Mouse (Mus musculus): ENCODE measurements at regions not wholly inside any gene's neighbourhood (a gene's known extent, or its start where the extent isn't known, plus 50 kb on each side); places are given as distances from the start of the nearest gene placed in this dataset.
A peak's percentile ranks its signal among the peaks of the same experiment; 100 is the strongest.

DNA sequence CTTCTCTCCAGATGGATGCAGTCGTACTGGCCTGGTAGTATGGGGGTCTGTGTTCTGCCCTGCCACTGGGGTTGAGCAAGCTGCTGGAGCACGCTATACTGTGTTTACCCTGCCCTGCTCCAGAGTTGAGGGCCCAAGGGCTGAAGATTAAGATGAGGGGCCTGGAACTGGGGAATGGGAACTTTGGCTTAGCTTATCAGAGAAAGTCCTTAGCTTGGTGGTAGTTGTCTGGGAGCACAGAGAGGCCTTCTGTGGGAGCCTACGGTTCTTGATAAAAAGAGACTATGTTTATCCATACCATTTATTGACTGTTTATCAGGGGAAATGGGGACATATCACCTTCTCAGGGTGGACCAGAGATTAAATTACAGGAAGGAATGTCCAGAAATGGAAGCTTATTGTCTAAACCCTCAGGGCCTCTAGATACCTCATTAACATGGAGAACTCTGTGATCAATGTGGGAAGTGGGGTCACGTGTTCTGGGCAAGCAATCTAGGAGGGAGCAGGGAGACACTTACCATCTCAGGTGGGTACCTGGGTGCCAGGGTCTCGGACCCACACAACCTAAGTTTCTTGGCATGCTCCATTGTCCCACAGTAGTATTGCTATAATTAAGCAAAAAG, 58.7 kb downstream of the Mycn start:
- no peak for DNase-seq

GRCm38 (mm10) chr12:12878031-12878430, 63.7 kb downstream of the Mycn start:
- DNase-seq: no peak

- peak; percentile 16 to 41 for DNase-seq
Measured at GRCm38 (mm10) chr12:12877539-12877938, 64.2 kb downstream of the Mycn start.

GRCm38 (mm10) chr12:12875976-12876745, 65.6 kb downstream of the Mycn start:
- DNase-seq: no peak

GRCm38 (mm10) chr12:12873551-12873950, 68.2 kb downstream of the Mycn start:
- DNase-seq: peak in 1 of 2 experiments; percentile 19

GRCm38 (mm10) chr12:12872974-12873373, 68.7 kb downstream of the Mycn start:
- peak in 1 of 2 experiments; percentile 13 for DNase-seq

DNA sequence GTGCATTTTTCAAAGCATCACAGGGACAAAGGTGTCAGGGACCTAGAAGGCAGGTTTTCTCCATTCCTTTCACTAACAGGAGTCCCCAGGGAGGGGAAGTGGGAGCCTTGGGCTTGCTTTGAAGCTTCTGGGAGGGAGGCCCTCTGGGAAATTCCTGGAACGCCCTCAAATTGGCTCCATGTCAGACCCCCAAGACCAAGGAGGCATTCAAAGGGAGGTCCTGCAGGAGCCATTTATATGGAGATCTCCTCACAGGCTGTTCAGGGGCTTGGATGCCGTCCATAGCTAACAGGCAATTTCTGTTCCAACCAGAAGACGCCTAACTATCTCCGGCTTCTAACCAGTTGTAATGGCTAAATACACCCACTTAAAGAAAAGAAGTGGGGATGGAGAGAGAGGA, 70.4 kb downstream of the Mycn start:
- peak in 1 of 2 experiments; percentile 7 for DNase-seq

GRCm38 (mm10) chr12:12866590-12866989, 75.1 kb downstream of the Mycn start:
- no peak for DNase-seq

DNA sequence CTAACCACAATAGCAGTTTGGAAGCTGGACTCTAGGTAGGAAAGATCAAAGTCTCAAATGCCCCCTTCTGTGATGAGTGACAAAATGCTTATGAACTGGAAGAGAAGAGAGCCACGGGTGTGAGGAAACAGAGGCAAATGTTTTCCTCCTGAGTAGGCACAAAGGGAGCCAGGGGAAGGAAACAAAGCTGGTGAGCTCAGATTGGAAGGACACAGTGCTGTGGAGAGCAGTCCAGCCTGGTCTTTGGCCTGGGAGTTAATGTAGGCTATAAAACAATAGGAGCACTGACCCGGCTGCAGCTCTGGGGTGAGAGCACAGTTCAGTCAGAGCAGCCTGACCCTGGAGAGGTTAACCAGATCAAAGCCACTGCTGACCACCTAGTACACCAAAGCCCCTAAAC, 91.0 kb downstream of the Mycn start:
- DNase-seq: no peak

GRCm38 (mm10) chr12:12846716-12847115, 95.0 kb downstream of the Mycn start:
- no peak for DNase-seq

- peak; percentile 14 to 25 for DNase-seq
Measured at GRCm38 (mm10) chr12:12842247-12842957, 99.3 kb downstream of the Mycn start.

DNA sequence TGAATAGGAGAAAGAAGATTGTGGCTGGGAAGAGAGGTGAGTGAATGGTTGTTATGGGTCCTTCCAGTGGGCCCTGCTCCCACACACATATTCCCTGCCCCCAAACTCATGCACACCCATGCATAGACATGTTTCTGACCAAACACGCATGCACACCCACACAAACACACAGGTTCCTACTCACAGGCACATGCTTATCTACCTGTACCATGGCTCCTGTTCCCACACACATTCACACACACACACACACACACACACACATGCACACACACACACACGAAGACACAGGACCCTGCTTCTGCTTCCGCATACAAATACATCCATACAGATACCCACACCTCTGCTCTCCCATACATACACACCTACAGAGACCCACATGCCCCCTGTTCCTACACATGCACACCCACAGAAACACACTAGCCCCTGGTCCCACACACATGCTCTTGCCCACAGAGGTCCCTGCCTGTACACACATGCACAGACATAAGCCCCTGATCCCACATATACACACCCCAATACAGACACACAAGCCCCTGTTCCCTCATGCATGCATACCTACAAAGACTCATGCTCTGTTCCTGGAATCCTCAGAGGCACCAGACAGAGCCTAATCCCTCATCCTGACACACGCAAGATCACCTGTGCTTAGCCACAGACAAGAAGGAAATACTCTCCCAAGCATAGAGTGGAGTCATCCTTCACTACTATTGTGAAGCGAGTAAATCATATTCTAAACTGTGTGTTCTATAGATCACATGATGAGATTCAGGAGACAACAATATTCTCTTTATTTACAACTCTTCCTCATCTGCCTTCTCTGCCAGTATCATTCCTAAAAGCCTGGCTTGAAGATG, 100.1 kb downstream of the Mycn start:
- DNase-seq: peak in 1 of 2 experiments; percentile 1

- peak; percentile 58 to 71 for DNase-seq
Measured at GRCm38 (mm10) chr12:12840661-12841384, 100.9 kb downstream of the Mycn start.

- no peak for DNase-seq
Measured at GRCm38 (mm10) chr12:12837775-12838174, 103.9 kb downstream of the Mycn start.

- no peak for DNase-seq
Measured at GRCm38 (mm10) chr12:12827821-12828641, 113.7 kb downstream of the Mycn start.

DNA sequence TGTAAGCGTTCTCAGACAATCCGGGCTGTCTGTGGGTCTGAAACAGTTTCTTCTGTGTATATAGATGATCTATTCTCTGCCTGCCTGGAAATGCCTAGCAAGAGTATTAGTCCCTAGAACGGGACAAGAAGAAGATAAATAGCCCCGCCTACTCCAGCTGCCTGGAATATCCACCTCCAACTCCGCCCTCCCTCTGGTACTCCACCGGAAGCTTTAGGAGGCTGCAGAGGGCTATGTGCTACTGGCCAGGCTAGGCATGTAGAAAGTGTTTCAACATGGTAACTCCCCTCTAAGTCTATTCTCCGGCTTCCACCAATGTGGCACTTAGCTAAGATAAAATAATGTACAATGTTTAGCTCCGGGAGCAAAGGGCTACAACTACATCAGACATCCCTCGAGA, 114.3 kb downstream of the Mycn start:
- DNase-seq: no peak

DNA sequence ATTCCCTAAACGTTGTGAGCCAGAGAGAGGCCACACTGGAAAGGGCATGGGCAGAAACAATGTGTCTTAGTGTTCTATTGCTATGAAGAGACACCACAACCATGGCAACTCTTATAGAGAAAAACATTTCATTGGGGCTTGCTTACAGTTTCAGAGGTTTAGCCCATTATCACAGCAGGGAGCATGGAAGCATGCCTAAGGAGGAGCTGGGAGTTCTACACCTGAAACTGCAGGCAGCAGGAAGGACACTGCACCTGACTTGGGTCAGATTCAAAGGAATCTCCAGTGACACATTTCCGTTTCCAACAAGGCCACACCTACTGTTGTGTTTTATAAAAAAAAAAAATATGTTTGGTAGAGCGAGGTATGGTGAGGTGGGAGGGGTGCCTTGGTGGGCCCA, 115.3 kb downstream of the Mycn start:
- no peak for DNase-seq

DNA sequence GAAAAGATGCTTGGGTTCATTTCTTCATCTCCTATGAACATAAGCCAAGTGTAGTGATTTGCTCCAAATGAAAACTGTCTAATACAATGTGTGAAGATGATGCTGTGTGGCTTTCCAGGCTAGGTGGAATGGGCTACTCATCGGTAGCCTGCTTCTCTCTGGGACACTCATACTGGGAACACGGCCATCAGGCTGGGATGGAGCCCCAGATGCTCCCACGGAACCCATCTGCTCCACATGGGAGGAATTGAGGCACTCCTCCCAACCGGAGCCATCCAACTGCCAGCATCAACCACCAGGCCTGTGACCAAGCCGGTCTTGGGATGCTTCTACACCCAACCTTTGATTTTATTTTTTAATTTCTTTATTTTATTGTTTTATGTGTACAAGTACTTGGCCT, 115.9 kb downstream of the Mycn start:
- no peak for DNase-seq

DNA sequence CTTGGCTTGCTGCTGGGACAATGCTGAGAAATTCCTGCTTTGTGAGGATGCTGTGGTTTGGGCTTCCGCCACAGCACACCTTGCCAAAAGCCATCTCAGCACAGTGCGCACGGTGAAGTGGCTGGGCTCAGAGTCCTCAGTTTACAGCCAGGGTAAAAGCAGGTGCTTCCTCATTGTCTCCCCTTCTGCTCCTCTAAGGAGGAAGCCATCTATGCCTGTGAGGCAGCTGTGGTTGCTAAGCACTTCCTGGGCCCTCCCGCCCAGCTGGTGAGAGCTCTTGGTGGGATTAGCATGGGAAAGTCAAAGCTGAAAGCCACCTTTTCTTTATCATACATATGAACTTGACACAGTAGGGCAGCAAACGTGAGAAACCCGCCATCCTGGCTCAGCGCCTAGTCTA, 120.2 kb downstream of the Mycn start:
- DNase-seq: no peak

DNA sequence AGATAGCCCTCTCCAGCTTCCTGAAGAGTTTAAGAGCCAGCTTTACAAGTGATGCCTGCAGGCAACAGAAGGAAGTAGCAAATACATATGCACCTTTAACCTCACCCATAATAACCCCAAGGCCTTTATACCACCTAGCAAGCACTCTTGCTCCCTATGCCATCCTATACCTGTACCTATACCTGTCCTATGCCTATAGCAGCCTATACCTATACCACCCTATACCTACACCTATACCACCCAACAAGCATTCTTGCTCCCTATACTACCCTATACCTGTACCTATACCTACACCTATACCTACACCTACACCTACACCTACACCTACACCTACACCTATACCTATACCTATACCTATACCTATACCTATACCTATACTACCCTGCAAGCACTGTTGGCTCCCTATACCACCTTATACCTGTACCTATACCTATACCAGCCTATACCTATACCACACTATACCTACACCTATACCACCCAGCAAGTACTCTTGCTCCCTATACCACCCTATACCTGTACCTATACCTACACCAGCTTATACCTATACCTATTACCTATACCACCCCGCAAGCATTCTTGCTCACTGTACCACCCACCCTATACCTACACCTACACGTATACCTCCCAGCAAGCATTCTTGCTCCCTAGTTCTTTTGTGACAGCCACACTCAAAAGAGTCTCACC, 120.9 kb downstream of the Mycn start:
- DNase-seq: no peak

DNA sequence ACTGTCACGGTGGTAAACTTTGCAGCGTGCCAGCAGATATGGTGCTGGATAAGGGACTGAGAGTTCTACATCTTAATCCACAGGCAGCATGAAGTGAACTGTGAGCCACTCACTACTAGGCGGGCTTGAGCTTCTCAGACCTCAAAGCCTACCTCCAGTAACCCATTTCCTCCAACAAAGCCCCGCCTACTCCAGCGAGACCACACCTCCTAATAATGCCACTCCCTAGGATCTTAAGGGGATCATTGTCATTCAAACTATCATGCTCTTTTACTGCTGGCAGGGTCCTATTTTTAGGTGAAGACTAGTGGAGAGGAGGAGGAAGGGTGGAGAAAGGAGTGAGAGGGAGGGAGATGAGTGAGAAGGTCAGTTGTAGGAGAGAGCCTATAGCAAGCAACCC, 122.0 kb downstream of the Mycn start:
- DNase-seq: no peak

Measured in kidney, postnatal 4 days (tissue).